In the genomic region with DNA sequence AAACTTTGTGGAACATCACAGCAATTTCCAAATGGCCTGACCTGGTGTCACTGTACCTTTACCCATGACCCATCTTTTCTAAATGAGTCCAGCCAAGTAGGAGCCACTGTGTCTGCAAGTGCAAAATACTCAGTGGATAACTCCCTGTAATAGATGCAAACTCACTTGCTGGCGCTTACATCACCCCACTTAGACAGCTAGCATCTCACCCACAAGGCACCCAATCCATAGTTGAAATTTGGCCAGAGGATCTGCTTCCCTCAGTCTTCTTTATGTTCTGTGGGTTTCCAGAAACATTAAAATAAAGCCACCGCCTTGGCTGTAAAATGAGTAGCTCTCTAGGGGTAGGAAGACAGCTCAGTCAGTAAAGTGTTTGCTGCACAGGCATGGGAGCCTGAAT, we compare ENCODE assay signal across 14 mouse cellular contexts.
"Had no signal": no experiment of that assay in that cellular context is flagged by ENCODE, and none has a peak within 500 bp of the region (broad histone marks: within the 10 kb centered on the region; RNA-seq: fewer than 3 reads in every experiment).

No protein-coding gene starts in this region.

- H3K36me3 ChIP-seq: limb, embryonic 13.5 days; liver, embryonic 13.5 days; midbrain, embryonic 12.5 days; midbrain, embryonic 15.5 days; neural tube, embryonic 13.5 days had no signal

- H3K4me3 ChIP-seq: layer of hippocampus, adult 2 months; limb, embryonic 13.5 days; liver, embryonic 13.5 days; midbrain, embryonic 12.5 days; midbrain, embryonic 15.5 days; neural tube, embryonic 13.5 days had no signal

- H3K27me3 ChIP-seq: limb, embryonic 13.5 days; liver, embryonic 13.5 days; midbrain, embryonic 12.5 days; midbrain, embryonic 15.5 days; neural tube, embryonic 13.5 days had no signal

- DNase-seq: kidney, adult 18-20 months; kidney, postnatal 25 days; left cerebral cortex, postnatal 4 days; liver; liver, embryonic 13.5 days; lung, embryonic 14.5 days; thymus, adult 2 months; thymus, postnatal 14 days; thymus, postnatal 4 days had no signal

- H3K4me2 ChIP-seq: limb, embryonic 13.5 days; liver, embryonic 13.5 days; lung, embryonic 14.5 days; midbrain, embryonic 12.5 days; midbrain, embryonic 15.5 days; neural tube, embryonic 13.5 days had no signal
